Mouse (Mus musculus) embryonic stem cell, embryonic (primary cell): ENCODE measurements around the gene Alx3.

Experiments used
- CTCF ChIA-PET, 4 experiments: fragments of 300-600 bp in 2 of 4; fragments of 350-600 bp in 2 of 4; sonication (Branson Sonifier 250); formaldehyde crosslinking; loops; one replicate each; lab custom pipeline; 2022; ENCODE audit warnings: inconsistent platforms in 2 of 4; lab: Charles Lee
- POLR2A ChIA-PET, 4 experiments: fragments of 300-600 bp in 2 of 4; fragments of 350-600 bp in 2 of 4; sonication (Branson Sonifier 250); formaldehyde crosslinking; loops; one replicate each; lab custom pipeline; 2022; ENCODE audit warnings: antibody characterized with exemption in 4 of 4, inconsistent platforms in 1 of 4; lab: Charles Lee

Alx3 gene

GRCm38 (mm10) chr3:107594662-107595263 is at the start of gene Alx3:
Alx3 (plus strand) TSS chr3:107595031.
- ChIA-PET CTCF (interaction anchor here in 3 of 4 experiments (0.6 to 1.6 kb wide), 6 partner anchors 11 to 269 kb away, joined by 3 to 7 read pairs (median 4); no protein-coding TSS in a partner anchor), POLR2A (interaction anchor here in 3 of 4 experiments (0.6 to 1.7 kb wide), 12 partner anchors 8 to 879 kb away, joined by 3 to 9 read pairs (median 3); partner anchors contain the start of gene Lamtor5 (in 1 of the 3))

DNA sequence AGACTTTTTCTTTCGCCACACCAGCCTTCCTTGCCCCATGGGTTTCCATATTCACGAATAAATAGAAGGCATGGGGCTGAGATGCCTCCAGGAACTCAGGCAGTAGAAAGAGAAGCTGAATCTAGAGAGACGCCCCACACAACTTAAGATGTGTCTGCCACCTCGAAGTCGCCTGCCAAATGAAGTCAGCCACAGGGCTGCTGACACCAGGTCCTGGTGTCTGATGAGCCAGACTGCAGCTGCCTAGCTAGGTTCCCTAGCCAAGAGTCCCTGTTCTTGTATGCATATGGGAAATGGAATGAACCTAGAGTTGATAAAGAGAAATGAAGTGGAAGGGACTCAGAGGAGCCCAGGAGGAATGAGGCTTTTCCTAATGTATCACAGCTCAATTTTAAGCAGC is 49.6 kb upstream of the Alx3 start:
- POLR2A ChIA-PET, result no interaction called here
- CTCF ChIA-PET, result no interaction called here

- ChIA-PET CTCF (no interaction called here), POLR2A (no interaction called here)
These were observed 49.0 kb upstream of the Alx3 start for GRCm38 (mm10) chr3:107545716-107546412.

- CTCF ChIA-PET, result interaction anchor here in 1 of 4 experiments (0.9 kb wide), 1 partner anchor 24 kb away, joined by 3 read pairs; no protein-coding TSS in a partner anchor
- POLR2A ChIA-PET, result no interaction called here
These were observed 47.9 kb upstream of the Alx3 start for GRCm38 (mm10) chr3:107546956-107547355.

GRCm38 (mm10) chr3:107550409-107551049 is 44.3 kb upstream of the Alx3 start:
- CTCF ChIA-PET, result interaction anchor here (0.5 to 2.2 kb wide), 78 partner anchors 8 to 1280 kb away, joined by 3 to 20 read pairs (median 4); partner anchors contain the start of gene Lrif1 (in 1 of the 4)
- POLR2A ChIA-PET, result interaction anchor here in 3 of 4 experiments (0.6 kb wide), 3 partner anchors 8 to 1808 kb away, joined by 3 to 7 read pairs (median 4); no protein-coding TSS in a partner anchor

- CTCF ChIA-PET, result no interaction called here
These were observed 40.0 kb upstream of the Alx3 start, which contains the start of gene Ubl4b for GRCm38 (mm10) chr3:107554842-107555241. Ubl4b (minus strand) TSS chr3:107555073.

GRCm38 (mm10) chr3:107558740-107559139 is 36.1 kb upstream of the Alx3 start:
- CTCF ChIA-PET, result interaction anchor here (0.6 to 1.5 kb wide), 8 partner anchors 8 to 308 kb away, joined by 3 to 7 read pairs (median 4); no protein-coding TSS in a partner anchor
- POLR2A ChIA-PET, result interaction anchor here in 2 of 4 experiments (0.5 to 1.5 kb wide), 5 partner anchors 8 to 151 kb away, joined by 3 to 4 read pairs (median 4); partner anchors contain the start of gene Alx3 (in 1 of the 2)

More at GRCm38 (mm10) chr3:107554842-107555241, 40.0 kb upstream of the Alx3 start, which contains the start of gene Ubl4b:
- POLR2A ChIA-PET, result no interaction called here

GRCm38 (mm10) chr3:107559183-107559582 is 35.6 kb upstream of the Alx3 start:
- ChIA-PET POLR2A (interaction anchor here in 3 of 4 experiments (0.5 to 1.5 kb wide), 5 partner anchors 9 to 641 kb away, joined by 3 to 4 read pairs (median 3); partner anchors contain the start of gene Alx3 (in 1 of the 3)), CTCF (interaction anchor here (0.6 to 1.7 kb wide), 9 partner anchors 9 to 308 kb away, joined by 3 to 8 read pairs (median 4); no protein-coding TSS in a partner anchor)

DNA sequence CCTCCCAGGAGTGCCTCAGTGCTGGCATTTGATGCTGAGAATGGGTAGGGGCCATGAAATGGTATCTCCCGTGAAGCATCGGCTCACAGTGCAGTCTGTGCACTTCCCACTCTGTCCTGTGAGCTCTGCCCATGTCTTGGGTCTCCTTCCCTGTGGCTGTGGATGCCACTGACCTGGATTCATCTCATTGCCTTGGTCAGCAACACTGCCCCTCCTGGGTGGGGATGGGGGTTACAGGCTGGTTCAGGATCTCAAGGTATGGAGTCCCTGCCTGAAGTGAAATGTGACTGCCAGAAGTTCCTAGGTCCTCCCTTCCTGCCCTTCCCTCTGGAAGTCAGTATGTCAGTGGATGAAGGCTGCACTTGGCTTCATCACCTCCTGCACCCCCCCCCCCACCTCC is 32.7 kb upstream of the Alx3 start:
- POLR2A ChIA-PET, result no interaction called here
- CTCF ChIA-PET, result interaction anchor here in 2 of 4 experiments (0.7 to 1.5 kb wide), 3 partner anchors 10 to 406 kb away, joined by 3 read pairs; no protein-coding TSS in a partner anchor

DNA sequence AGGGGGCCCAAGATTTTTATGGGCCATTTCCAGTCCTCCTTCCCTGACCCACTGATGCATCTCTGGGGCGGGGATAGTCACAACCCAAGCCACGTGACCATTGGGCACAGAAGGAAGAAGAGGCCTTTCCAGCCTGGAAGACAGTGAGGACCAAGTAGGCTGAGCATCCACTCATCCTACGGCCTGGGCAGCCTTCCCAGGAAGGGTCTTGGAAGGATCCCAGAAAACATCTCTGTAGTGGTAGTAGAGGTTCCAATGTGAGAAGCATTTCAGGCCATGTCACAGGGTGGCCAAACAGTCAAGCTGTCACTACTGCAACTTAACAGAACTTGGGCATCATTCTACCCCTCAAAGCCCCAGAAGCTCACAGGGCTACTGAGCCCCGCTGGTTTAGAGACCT is 32.2 kb upstream of the Alx3 start:
- CTCF ChIA-PET, result interaction anchor here in 3 of 4 experiments (0.7 to 1.5 kb wide), 3 partner anchors 9 to 406 kb away, joined by 3 read pairs; no protein-coding TSS in a partner anchor
- POLR2A ChIA-PET, result no interaction called here

DNA sequence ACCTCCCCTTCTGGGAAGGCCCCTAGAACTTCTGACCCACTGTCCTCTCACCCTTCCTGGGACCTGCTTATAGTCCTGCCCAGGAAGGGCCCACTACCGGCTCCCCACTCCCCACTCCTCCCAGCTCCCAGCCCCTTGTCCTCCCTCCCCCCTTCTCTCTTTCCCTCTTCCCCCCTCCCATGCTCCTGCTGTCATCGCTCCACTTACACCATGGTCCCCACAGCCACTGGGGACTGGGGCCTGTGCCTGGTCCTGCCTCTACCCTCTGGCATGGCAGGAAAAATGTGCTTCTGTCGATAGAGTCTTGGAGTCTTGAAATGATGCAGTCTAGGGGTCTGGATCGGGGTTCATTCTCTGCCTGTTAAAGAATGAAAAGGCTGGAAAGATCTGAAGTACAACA is 31.0 kb upstream of the Alx3 start:
- CTCF ChIA-PET, result interaction anchor here in 2 of 4 experiments (1.0 to 2.9 kb wide), 3 partner anchors 13 to 303 kb away, joined by 3 to 13 read pairs (median 3); no protein-coding TSS in a partner anchor
- POLR2A ChIA-PET, result interaction anchor here in 1 of 4 experiments (0.6 kb wide), 2 partner anchors 18 to 31 kb away, joined by 3 read pairs; no protein-coding TSS in a partner anchor

DNA sequence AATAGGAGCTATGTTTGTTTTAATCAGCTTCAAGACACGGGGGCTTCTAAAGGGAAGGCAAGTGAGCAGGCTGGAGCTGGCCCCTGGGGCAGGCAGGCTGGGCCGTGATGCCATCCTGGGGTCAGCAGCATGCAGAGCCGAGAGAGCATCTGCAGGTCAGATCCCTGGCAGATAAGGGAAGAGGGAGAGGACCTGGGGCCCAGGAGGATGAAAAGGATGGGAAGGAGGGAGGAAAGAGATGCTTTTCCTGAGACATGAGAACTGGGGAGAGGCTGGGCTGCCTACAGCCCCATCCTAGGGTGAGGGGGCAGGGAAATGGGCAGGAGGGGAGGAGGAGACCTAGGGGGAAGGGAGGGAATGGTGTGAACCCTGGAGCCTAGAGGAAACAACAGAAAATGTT is 29.5 kb upstream of the Alx3 start:
- ChIA-PET CTCF (interaction anchor here in 3 of 4 experiments (0.7 to 2.9 kb wide), 5 partner anchors 15 to 133 kb away, joined by 3 to 13 read pairs (median 4); no protein-coding TSS in a partner anchor), POLR2A (interaction anchor here in 1 of 4 experiments (0.6 to 1.0 kb wide), 2 partner anchors 37 to 448 kb away, joined by 3 to 5 read pairs; no protein-coding TSS in a partner anchor)

DNA sequence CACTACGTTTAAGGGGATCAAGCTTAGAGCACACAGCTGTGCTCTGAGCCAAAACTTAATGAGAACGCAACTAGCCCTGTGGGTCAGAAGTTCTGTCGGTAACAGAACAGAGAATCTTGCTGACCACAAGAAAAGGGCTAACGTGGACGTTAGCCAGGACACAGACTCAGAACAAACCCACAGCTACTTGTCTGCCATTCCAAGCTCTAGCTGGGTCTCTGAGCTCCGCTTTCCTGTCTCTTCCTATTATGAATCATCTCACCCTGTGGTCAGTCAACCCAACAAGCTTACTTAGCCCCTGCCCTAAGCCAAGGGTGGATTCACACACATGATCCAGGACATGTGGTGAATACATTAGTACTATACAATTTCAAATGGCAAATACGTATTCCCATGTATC is 27.1 kb upstream of the Alx3 start:
- CTCF ChIA-PET, result interaction anchor here in 3 of 4 experiments (0.6 to 1.5 kb wide), 3 partner anchors 17 to 18 kb away, joined by 4 to 14 read pairs (median 4); no protein-coding TSS in a partner anchor
- POLR2A ChIA-PET, result no interaction called here

DNA sequence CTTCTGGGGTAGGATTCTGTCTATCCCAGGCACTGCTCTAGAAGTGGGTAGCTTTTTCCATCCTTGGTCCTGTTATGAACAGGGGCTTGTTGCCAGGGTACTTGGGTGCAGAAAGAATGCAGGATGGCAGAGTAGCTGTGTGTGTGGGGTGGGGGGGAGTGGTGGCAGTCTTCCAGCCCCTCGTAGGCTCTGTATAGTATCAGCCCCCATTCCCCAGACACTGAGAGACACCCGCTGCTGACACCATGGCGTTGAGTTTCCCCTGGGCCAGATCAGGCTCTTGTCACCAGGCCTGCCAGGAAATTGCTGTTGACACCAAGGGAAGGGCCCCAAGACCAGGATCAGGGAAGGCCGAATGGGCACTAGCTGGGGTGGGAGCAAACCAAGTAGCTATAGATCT is 26.1 kb upstream of the Alx3 start:
- ChIA-PET CTCF (interaction anchor here (0.6 to 1.7 kb wide), 6 partner anchors 9 to 179 kb away, joined by 3 to 12 read pairs (median 6); no protein-coding TSS in a partner anchor), POLR2A (interaction anchor here in 1 of 4 experiments (0.7 kb wide), 1 partner anchor 356 kb away, joined by 4 read pairs; no protein-coding TSS in a partner anchor)

DNA sequence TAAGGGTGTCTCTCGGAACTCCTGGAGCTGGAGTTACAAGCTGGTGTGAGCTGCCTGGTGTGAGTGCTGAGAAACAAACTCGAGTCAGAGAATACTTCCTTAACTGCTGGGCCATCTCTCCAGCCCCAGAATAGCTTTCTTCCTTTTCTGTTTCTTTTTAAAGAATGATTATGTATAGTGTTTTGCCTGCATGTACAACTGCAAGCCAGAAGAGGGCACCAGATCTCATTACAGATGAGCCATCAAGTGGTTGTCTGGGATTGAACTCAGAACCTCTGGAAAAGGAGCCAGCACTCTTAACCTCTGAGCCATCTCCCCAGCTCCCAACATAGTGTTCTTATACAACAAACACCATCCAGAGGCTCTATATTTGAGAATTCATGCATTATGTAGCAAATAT is 23.6 kb upstream of the Alx3 start:
- ChIA-PET POLR2A (no interaction called here), CTCF (interaction anchor here (0.5 to 2.3 kb wide), 17 partner anchors 9 to 296 kb away, joined by 3 to 11 read pairs (median 3); no protein-coding TSS in a partner anchor)

GRCm38 (mm10) chr3:107576807-107577206 is 18.0 kb upstream of the Alx3 start:
- CTCF ChIA-PET, result no interaction called here
- POLR2A ChIA-PET, result no interaction called here

- CTCF ChIA-PET, result interaction anchor here in 3 of 4 experiments (0.6 to 2.0 kb wide), 3 partner anchors 27 to 164 kb away, joined by 3 to 6 read pairs (median 4); no protein-coding TSS in a partner anchor
- POLR2A ChIA-PET, result interaction anchor here in 2 of 4 experiments (0.6 kb wide), 2 partner anchors 358 to 806 kb away, joined by 4 read pairs; partner anchors contain the start of gene Psrc1 (in 1 of the 2)
These were observed 16.9 kb upstream of the Alx3 start for GRCm38 (mm10) chr3:107577810-107578390.
